8 mouse cellular contexts compared by ENCODE assay signal in genomic region chr1:87510166-87510691, GRCm38 (mm10). TPM values are rescaled to one million over a fixed set of nuclear protein-coding genes. Genes with fewer than 3 reads are reported as not detected.
A peak's percentile ranks its signal among the peaks of the same experiment; 100 is the strongest.
DNase-seq lines count a peak whose midpoint lies in the region; ATAC-seq and TF ChIP-seq lines count a peak whose summit lies in the region.

No protein-coding gene starts in this region.

- H3K9ac ChIP-seq in forebrain, embryonic 12.5 days, result peak overlapping the region; percentile 73
- H3K9ac ChIP-seq in intestine, embryonic 15.5 days, result peak overlapping the region; percentile 68
- H3K9ac ChIP-seq in liver, embryonic 12.5 days, result no peak overlapping the region

- H3K36me3 ChIP-seq in kidney, adult 2 months (ENCODE audit: control insufficient read depth, insufficient read depth, low read length), result no peaks in the 10 kb centered on the region
- H3K36me3 ChIP-seq in forebrain, embryonic 12.5 days (replicated peaks), result no peaks in the 10 kb centered on the region
- H3K36me3 ChIP-seq in intestine, embryonic 15.5 days, result no peaks in the 10 kb centered on the region
- no peaks in the 10 kb centered on the region for H3K36me3 ChIP-seq in liver, embryonic 12.5 days

- peak overlapping the region; percentile 43 for H3K4me3 ChIP-seq in kidney, adult 2 months (ENCODE audit: insufficient read depth, low read depth, low read length)
- H3K4me3 ChIP-seq in bone marrow macrophage, adult 2 months (ENCODE audit: insufficient read depth, low read length), result peak overlapping the region; percentile 36
- H3K4me3 ChIP-seq in forebrain, embryonic 12.5 days (replicated peaks), result peak overlapping the region; percentile 78
- H3K4me3 ChIP-seq in intestine, embryonic 15.5 days (replicated peaks), result peak overlapping the region; percentile 69
- peak overlapping the region; percentile 56 for H3K4me3 ChIP-seq in liver, embryonic 12.5 days

- ATAC-seq in forebrain, embryonic 12.5 days (ENCODE audit: low FRiP score), result peak; percentile 91
- peak; percentile 89 for ATAC-seq in intestine, embryonic 15.5 days
- peak; percentile 44; the same call in 1 of the 2 replicates for ATAC-seq in liver, embryonic 12.5 days

- H3K9me3 ChIP-seq in forebrain, embryonic 12.5 days, result no peaks in the 10 kb centered on the region
- H3K9me3 ChIP-seq in intestine, embryonic 15.5 days, result no peaks in the 10 kb centered on the region
- H3K9me3 ChIP-seq in liver, embryonic 12.5 days (replicated peaks), result no peaks in the 10 kb centered on the region

- no peaks in the 10 kb centered on the region for H3K4me1 ChIP-seq in kidney, adult 2 months (ENCODE audit: control insufficient read depth, insufficient read depth, low read length)
- H3K4me1 ChIP-seq in bone marrow macrophage, adult 2 months (ENCODE audit: control insufficient read depth, insufficient read depth, low read length), result no peaks in the 10 kb centered on the region
- H3K4me1 ChIP-seq in forebrain, embryonic 12.5 days, result peaks cover 12% of the 10 kb centered on the region
- H3K4me1 ChIP-seq in intestine, embryonic 15.5 days (replicated peaks), result peaks cover 14% of the 10 kb centered on the region
- peaks cover 8% of the 10 kb centered on the region for H3K4me1 ChIP-seq in liver, embryonic 12.5 days

- TF ChIP-seq CTCF in kidney, adult 2 months (conservative IDR thresholded peaks at IDR 0.05; ENCODE audit: insufficient read depth, insufficient read length, low read depth, low read length), result no peak
- no peak for TF ChIP-seq CTCF in bone marrow macrophage, adult 2 months (IDR thresholded peaks at IDR 0.05; ENCODE audit: low read depth, low read length)

- H3K27ac ChIP-seq in kidney, adult 2 months (ENCODE audit: insufficient read depth, low read depth, low read length), result no peak overlapping the region
- H3K27ac ChIP-seq in bone marrow macrophage, adult 2 months (ENCODE audit: insufficient read depth, low read depth, low read length), result no peak overlapping the region
- no peak overlapping the region for H3K27ac ChIP-seq in forebrain, embryonic 12.5 days
- no peak overlapping the region for H3K27ac ChIP-seq in intestine, embryonic 15.5 days
- H3K27ac ChIP-seq in liver, embryonic 12.5 days, result no peak overlapping the region

- peak overlapping the region; percentile 99 for H3K4me2 ChIP-seq in forebrain, embryonic 12.5 days
- peak overlapping the region; percentile 100 for H3K4me2 ChIP-seq in intestine, embryonic 15.5 days (replicated peaks)
- H3K4me2 ChIP-seq in liver, embryonic 12.5 days, result peak overlapping the region; percentile 80

- H3K27me3 ChIP-seq in kidney, adult 2 months (replicated peaks; ENCODE audit: control insufficient read depth, insufficient read depth, low read length), result no peaks in the 10 kb centered on the region
- H3K27me3 ChIP-seq in forebrain, embryonic 12.5 days, result peaks cover 56% of the 10 kb centered on the region
- peaks cover 28% of the 10 kb centered on the region for H3K27me3 ChIP-seq in intestine, embryonic 15.5 days (replicated peaks)
- peaks cover 74% of the 10 kb centered on the region for H3K27me3 ChIP-seq in liver, embryonic 12.5 days (replicated peaks)

- TF ChIP-seq POLR2A in kidney, adult 2 months (IDR thresholded peaks at IDR 0.05; ENCODE audit: low read depth, low read length), result no peak
- no peak for TF ChIP-seq POLR2A in bone marrow macrophage, adult 2 months (IDR thresholded peaks at IDR 0.05; ENCODE audit: borderline replicate concordance, low read depth, low read length)

- DNase-seq in kidney, adult 2 months, result peak; percentile 44
- DNase-seq in kidney, adult 8-10 months, result no peak
- DNase-seq in ovary, adult 18-20 months (ENCODE audit: low spot score), result peak; percentile 29
- DNase-seq in c-Kit-positive CD71-positive TER-119-positive erythroid progenitor cells, embryonic 14.5 days (ENCODE audit: low spot score), result no peak

- 1% methylated on average over 57 of the region's 61 CpGs for WGBS in kidney, adult 2 months
- under 1% methylated on average over 54 of the region's 61 CpGs for WGBS in forebrain, embryonic 12.5 days
- under 1% methylated on average over 55 of the region's 61 CpGs for WGBS in intestine, embryonic 15.5 days
- WGBS in liver, embryonic 12.5 days (ENCODE audit: insufficient replicate concordance), result under 1% methylated on average over 48 of the region's 61 CpGs

RNA-seq across cellular contexts. Expression of gene Neu2, which starts 0.5 kb away (rescaled TPM):
- 20.3 and 21.1 TPM in 2 replicates for polyA plus RNA-seq in kidney, adult 2 months (2012; rRNA removed)
- not detected in 2 replicates for polyA plus RNA-seq in bone marrow macrophage, adult 2 months (2012; ENCODE audit: insufficient read depth, insufficient read length, missing spikeins)
- not detected in 2 replicates for polyA plus RNA-seq in forebrain, embryonic 12.5 days (2016; fragmentation: Nextera tagmentation; extraction: Ambion mirVana)
- 3.2 and 3.4 TPM in 2 replicates for polyA plus RNA-seq in intestine, embryonic 15.5 days (2015; fragmentation: Nextera tagmentation; extraction: Ambion mirVana)
- 0.43 and 0.67 TPM in 2 replicates for polyA plus RNA-seq in liver, embryonic 12.5 days (2016; fragmentation: Nextera tagmentation; extraction: Ambion mirVana)

RNA-seq across cellular contexts. Expression of gene Snorc, which starts 40.2 kb away (rescaled TPM):
- polyA plus RNA-seq in kidney, adult 2 months (2012; rRNA removed), result 0.34 TPM in 1 of 2 replicates, not detected in the other
- polyA plus RNA-seq in bone marrow macrophage, adult 2 months (2012; ENCODE audit: insufficient read depth, insufficient read length, missing spikeins), result not detected in 2 replicates
- not detected in 2 replicates for polyA plus RNA-seq in forebrain, embryonic 12.5 days (2016; fragmentation: Nextera tagmentation; extraction: Ambion mirVana)
- polyA plus RNA-seq in intestine, embryonic 15.5 days (2015; fragmentation: Nextera tagmentation; extraction: Ambion mirVana), result not detected in 2 replicates
- not detected in 2 replicates for polyA plus RNA-seq in liver, embryonic 12.5 days (2016; fragmentation: Nextera tagmentation; extraction: Ambion mirVana)

Comparison
In these comparisons a context has a peak if more than half of its experiments do, and no peak if none do; other contexts are left out.
1. DNase-seq: peak in kidney, adult 2 months (single experiment) and ovary, adult 18-20 months (single experiment); none in kidney, adult 8-10 months (0 of 2) and c-Kit-positive CD71-positive TER-119-positive erythroid progenitor cells, embryonic 14.5 days (single experiment).
2. Peak in every context shown above with its lines, with median percentiles within 50 percentile points of each other: H3K4me3 ChIP-seq, ATAC-seq and H3K4me2 ChIP-seq.